Mouse (Mus musculus) kidney, adult 2 months (tissue): Measurements from ENCODE around the gene Naa35.

Source experiments
- CTCF ChIP-seq: fragments of 200-500 bp; conservative IDR thresholded peaks from 2 replicates; pipeline ENCODE4 v1.5.1; 2011; ENCODE audit warnings: low read depth, mild to moderate bottlenecking, control low read depth, low read length, moderate library complexity, mixed read lengths; ENCODE audit not compliant: insufficient read depth, insufficient read length
- POLR2A ChIP-seq: fragments of 200-500 bp; IDR thresholded peaks from one replicate; pipeline ENCODE4 v1.6.1; 2011; ENCODE audit warnings: low read depth, low read length, control low read depth

- TF ChIP-seq POLR2A: no peak
- no peak for TF ChIP-seq CTCF
Observed at GRCm38 (mm10) chr13:59585648-59586005, 568 bp downstream of the Naa35 start.
